Mouse (Mus musculus): Measurements from ENCODE around the gene B3galt1. TPM values are rescaled to one million over a fixed set of nuclear protein-coding genes. Genes with fewer than 3 reads are reported as not detected.

B3galt1 gene
- 43.9 TPM for polyA plus RNA-seq (2014; fragmentation: Illumina TruSeq; extraction: RNeasy Lipid Tissue Mini Kit (QIAGEN cat#74804); ENCODE audit: low read depth, low replicate concordance)

DNA sequence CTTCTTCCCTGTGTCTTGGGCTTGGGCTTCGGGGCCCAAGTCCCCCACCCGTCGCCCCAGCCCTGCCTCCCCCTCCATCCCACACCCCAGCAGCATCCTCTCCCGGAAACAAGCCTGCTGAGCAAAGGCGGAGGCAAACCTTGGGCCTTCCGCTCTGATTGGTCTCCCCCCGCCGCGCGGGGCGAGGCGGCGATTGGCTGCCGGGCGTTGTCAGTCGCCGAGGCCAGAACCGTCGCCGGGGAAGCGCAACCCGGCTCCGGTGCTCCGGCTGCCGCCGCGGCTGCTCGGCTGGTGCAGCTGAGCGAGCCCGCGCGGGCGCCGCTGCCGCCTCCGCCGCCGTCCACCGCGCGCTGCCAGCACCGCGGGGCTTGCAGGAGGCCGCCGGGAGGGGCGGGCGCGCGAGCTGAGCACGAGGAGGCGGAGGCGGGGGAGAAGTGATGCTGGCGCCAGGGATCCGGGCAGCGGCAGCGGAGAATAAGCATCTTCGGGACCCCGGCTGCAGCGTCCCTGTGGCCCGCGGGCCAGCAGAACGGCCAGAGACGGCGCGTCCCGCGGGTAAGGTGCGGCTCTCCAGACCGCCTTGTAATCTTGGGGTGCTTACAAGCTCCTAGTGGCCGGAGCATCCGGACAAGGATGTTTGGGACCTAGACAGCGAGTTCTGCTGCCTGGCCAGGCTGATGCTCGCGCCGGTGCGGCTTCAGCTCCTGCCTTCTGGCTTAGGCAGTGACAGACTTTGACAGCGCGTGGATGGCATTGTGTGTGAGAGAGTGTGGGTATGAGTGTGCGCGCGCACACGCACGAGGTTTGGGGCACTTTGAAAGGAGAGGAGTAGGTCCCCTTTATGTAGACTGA, at the start of gene B3galt1:
B3galt1 (plus strand) TSS at position 392 of the 852 bp plus-strand sequence.

Other genes with a start within 250 kb of the B3galt1 start
- gene Gm21830, start 152.1 kb upstream of the B3galt1 start, polyA plus RNA-seq (2014; fragmentation: Illumina TruSeq; extraction: RNeasy Lipid Tissue Mini Kit (QIAGEN cat#74804); ENCODE audit: low read depth, low replicate concordance) = not detected
- not detected for gene Gm26727, start 132.7 kb upstream of the B3galt1 start, polyA plus RNA-seq (2014; fragmentation: Illumina TruSeq; extraction: RNeasy Lipid Tissue Mini Kit (QIAGEN cat#74804); ENCODE audit: low read depth, low replicate concordance)
- gene Xirp2, start 119.9 kb upstream of the B3galt1 start, polyA plus RNA-seq (2014; fragmentation: Illumina TruSeq; extraction: RNeasy Lipid Tissue Mini Kit (QIAGEN cat#74804); ENCODE audit: low read depth, low replicate concordance) = not detected

All from liver, adult 10 weeks (tissue).